Mouse (Mus musculus) thymus, postnatal 10 days (tissue): ENCODE results near the gene Alg9.
A peak's percentile ranks its signal among the peaks of the same experiment; 100 is the strongest.

Source experiments
- DNase-seq, 2 experiments: peaks; one replicate each; pipeline ENCODE4 v3.0.0; 2021; ENCODE audit warnings: low spot score in 2 of 2

The Alg9 gene

GRCm38 (mm10) chr9:50852634-50853349 lies 78.0 kb downstream of the Alg9 start:
- no peak for DNase-seq

GRCm38 (mm10) chr9:50854376-50854775 lies 79.6 kb downstream of the Alg9 start:
- no peak for DNase-seq

- no peak for DNase-seq
Measured at GRCm38 (mm10) chr9:50855133-50855766, 80.4 kb downstream of the Alg9 start.

- no peak for DNase-seq
Measured at GRCm38 (mm10) chr9:50855780-50856179, 81.0 kb downstream of the Alg9 start.

GRCm38 (mm10) chr9:50856341-50857081 lies 81.7 kb downstream of the Alg9 start:
- DNase-seq = peak; percentile 86 to 91

GRCm38 (mm10) chr9:50857082-50857641 lies 82.3 kb downstream of the Alg9 start:
- DNase-seq = no peak

- no peak for DNase-seq
Measured at GRCm38 (mm10) chr9:50858681-50859080, 83.9 kb downstream of the Alg9 start.

- DNase-seq = no peak
Measured at GRCm38 (mm10) chr9:50861119-50861839, 86.5 kb downstream of the Alg9 start.

- no peak for DNase-seq
Measured at GRCm38 (mm10) chr9:50863824-50864223, 89.0 kb downstream of the Alg9 start.

- DNase-seq = no peak
Measured at GRCm38 (mm10) chr9:50864877-50865276, 90.1 kb downstream of the Alg9 start.

GRCm38 (mm10) chr9:50865803-50866202 lies 91.0 kb downstream of the Alg9 start:
- DNase-seq = peak; percentile 19 to 39

- DNase-seq = no peak
Measured at GRCm38 (mm10) chr9:50867015-50867414, 92.2 kb downstream of the Alg9 start.

- DNase-seq = no peak
Measured at GRCm38 (mm10) chr9:50868182-50868581, 93.4 kb downstream of the Alg9 start.

GRCm38 (mm10) chr9:50873210-50873609 lies 98.4 kb downstream of the Alg9 start:
- DNase-seq = no peak

GRCm38 (mm10) chr9:50874031-50874430 lies 99.2 kb downstream of the Alg9 start:
- DNase-seq = no peak

- DNase-seq = no peak
Measured at GRCm38 (mm10) chr9:50875470-50875869, 100.7 kb downstream of the Alg9 start.

GRCm38 (mm10) chr9:50876287-50876686 lies 101.5 kb downstream of the Alg9 start:
- DNase-seq = no peak

- DNase-seq = no peak
Measured at GRCm38 (mm10) chr9:50877431-50877830, 102.6 kb downstream of the Alg9 start.

- DNase-seq = no peak
Measured at GRCm38 (mm10) chr9:50882183-50882582, 107.4 kb downstream of the Alg9 start.

GRCm38 (mm10) chr9:50884093-50884492 lies 109.3 kb downstream of the Alg9 start:
- DNase-seq = no peak

GRCm38 (mm10) chr9:50884741-50885599 lies 110.2 kb downstream of the Alg9 start:
- DNase-seq = no peak
